Mouse (Mus musculus) monocyte, adult 59 days (primary cell): Measurements from ENCODE around the gene Adpgk. TPM values are rescaled to one million over a fixed set of nuclear protein-coding genes. Genes with fewer than 3 reads are reported as not detected.

Experiments
- total RNA-seq, 2 experiments: library from RNA; stranded (reverse); gene quantifications; one replicate each; pipeline ENCODE4 v1.2.4; 2023

Gene Adpgk
- total RNA-seq: 10 to 100 TPM; 33.9 to 34.5 TPM

GRCm38 (mm10) chr9:59290957-59291687, at the start of gene Adpgk:
TSS of gene Adpgk (plus strand) at chr9:59291558.

GRCm38 (mm10) chr9:59353253-59353639, 61.9 kb downstream of the Adpgk start, which contains the start of gene Bbs4:
TSS of gene Bbs4 (minus strand) at chr9:59353508.

Other genes starting within 250 kb of the Adpgk start
- 1 to 10 TPM; 2.6 to 2.9 TPM for gene Bbs4, start 62.0 kb downstream of the Adpgk start, total RNA-seq
- 100 to 1,000 TPM; 110 to 131 TPM for gene Arih1, start 195.1 kb downstream of the Adpgk start, total RNA-seq
- gene Hexa, start 248.0 kb downstream of the Adpgk start, total RNA-seq: 100 to 1,000 TPM; 209 to 232 TPM
- gene Tmem202, start 248.3 kb downstream of the Adpgk start, total RNA-seq: 1 to 10 TPM; 2.7 to 3.9 TPM